Mouse (Mus musculus) liver, postnatal 0 days (tissue): ENCODE data around the gene Tpbgl.

Experiments used
- CTCF ChIP-seq: sonication (generic); IDR thresholded peaks from 2 replicates; pipeline ENCODE4 v1.5.1; 2016; ENCODE audit warnings: antibody characterized with exemption, low read depth
- EP300 ChIP-seq: IDR thresholded peaks from 2 replicates; pipeline ENCODE4 v1.6.1; 2016; ENCODE audit warnings: antibody characterized with exemption, low read depth, mild to moderate bottlenecking

GRCm38 (mm10) chr7:99606766-99607165, 20.1 kb downstream of the Tpbgl start:
- no peak for TF ChIP-seq CTCF
- no peak for TF ChIP-seq EP300
